Mouse (Mus musculus) heart, embryonic 14.5 days (tissue): ENCODE measurements at regions not wholly inside any gene's neighbourhood (a gene's known extent, or its start where the extent isn't known, plus 50 kb on each side); places are given as distances from the start of the nearest gene placed in this dataset.

ENCODE experiments used
- ATAC-seq: fragments of 200-750 bp; cut with Nextera tagmentation; 2 replicates; pipeline ENCODE4 v1.8.0; 2017; ENCODE audit warnings: low read depth, moderate TSS enrichment; ENCODE audit not compliant: insufficient number of reproducible peaks, insufficient read depth, low FRiP score
- H3K27ac ChIP-seq, 2 experiments: fragments of 200-500 bp in 1 of 2; fragments of 300-500 bp in 1 of 2; sonication (generic) in 1 of 2; replicated peaks in 1 of 2; 2 replicates each; pipeline ENCODE4 v1.5.1; 2012 to 2014; ENCODE audit warnings: low read depth in 2 of 2, low read length in 2 of 2, control low read depth in 1 of 2, mild to moderate bottlenecking in 1 of 2, mixed read lengths in 1 of 2; ENCODE audit not compliant: control insufficient read depth in 1 of 2, insufficient read depth in 1 of 2
- H3K27me3 ChIP-seq: fragments of 300-500 bp; sonication (generic); 2 replicates; pipeline ENCODE4 v1.6.1; 2014; ENCODE audit warnings: mild to moderate bottlenecking, low read length, control low read depth; ENCODE audit not compliant: control insufficient read depth, insufficient read depth
- H3K36me3 ChIP-seq: fragments of 300-500 bp; sonication (generic); 2 replicates; pipeline ENCODE4 v1.6.1; 2014; ENCODE audit warnings: mild to moderate bottlenecking, control low read depth, low read length, mixed read lengths; ENCODE audit not compliant: control insufficient read depth, insufficient read depth
- H3K4me1 ChIP-seq, 2 experiments: fragments of 200-500 bp in 1 of 2; fragments of 300-500 bp in 1 of 2; sonication (generic) in 1 of 2; 2 replicates each; pipeline ENCODE4 v1.6.1; 2012 to 2014; ENCODE audit warnings: low read length in 2 of 2, control low read depth in 1 of 2, mixed read lengths in 1 of 2; ENCODE audit not compliant: control insufficient read depth in 2 of 2, insufficient read depth in 2 of 2
- H3K4me2 ChIP-seq: fragments of 300-500 bp; sonication (generic); 2 replicates; pipeline ENCODE4 v1.6.1; 2014; ENCODE audit warnings: mild to moderate bottlenecking, low read length
- H3K4me3 ChIP-seq, 2 experiments: fragments of 200-500 bp in 1 of 2; fragments of 300-500 bp in 1 of 2; sonication (generic) in 1 of 2; 2 replicates each; pipeline ENCODE4 v1.5.1; 2012 to 2014; ENCODE audit warnings: low read length in 2 of 2, mild to moderate bottlenecking in 2 of 2, control low read depth in 1 of 2, low read depth in 1 of 2, moderate library complexity in 1 of 2; ENCODE audit not compliant: control insufficient read depth in 1 of 2, insufficient read depth in 1 of 2
- H3K9ac ChIP-seq: fragments of 300-500 bp; sonication (generic); 2 replicates; pipeline ENCODE4 v1.6.1; 2014; ENCODE audit warnings: mild to moderate bottlenecking, low read length
- H3K9me3 ChIP-seq: fragments of 300-500 bp; sonication (generic); 2 replicates; pipeline ENCODE4 v1.6.1; 2016; ENCODE audit warnings: low read length, control low read depth; ENCODE audit not compliant: control insufficient read depth
- WGBS: fragments of 180-500 bp; shearing (Covaris S2); extraction: QIAGEN DNeasy Blood & Tissue Kit; methylation state at CpG from one replicate; pipeline ENCODE4 v1.1.7; 2014; 5-methylcytosine and 5-hydroxymethylcytosine counted together

- H3K27ac ChIP-seq, result no peak overlapping the region
- WGBS, result 90% methylated on average over 14 of the region's 14 CpGs
- no peaks in the 10 kb centered on the region for H3K27me3 ChIP-seq
- H3K36me3 ChIP-seq, result 0 out of 2 replicates have a peak, but pooled peaks cover 3% of the 10 kb centered on the region
- H3K4me3 ChIP-seq, result no peak overlapping the region
- H3K4me2 ChIP-seq, result no peak overlapping the region
- 0 out of 2 replicates have a peak, but pooled peaks cover 3% of the 10 kb centered on the region for H3K9me3 ChIP-seq
- H3K4me1 ChIP-seq, result peaks cover 17 to 29% of the 10 kb centered on the region in 2 experiments
- no peak overlapping the region for H3K9ac ChIP-seq
- ATAC-seq, result no peak
These were observed 174.1 kb upstream of the Mrps10 start for GRCm38 (mm10) chr17:47194463-47195012.

- Histone ChIP-seq H3K36me3 (no peaks in the 10 kb centered on the region), H3K27ac (no peak overlapping the region), H3K4me1 (peaks cover under 1 to 5% of the 10 kb centered on the region in 2 experiments; a peak in 3 of 4 replicates), H3K9me3 (0 out of 2 replicates have a peak, but pooled peaks cover 3% of the 10 kb centered on the region), H3K9ac (no peak overlapping the region), H3K4me2 (no peak overlapping the region), H3K27me3 (no peaks in the 10 kb centered on the region), H3K4me3 (no peak overlapping the region)
- ATAC-seq, result no peak
- WGBS, result 80% methylated on average over 3 of the region's 3 CpGs
These were observed 177.3 kb upstream of the Mrps10 start for GRCm38 (mm10) chr17:47191416-47191815.

- no peaks in the 10 kb centered on the region for H3K36me3 ChIP-seq
- no peak overlapping the region for H3K4me3 ChIP-seq
- WGBS, result 83% methylated on average over 7 of the region's 7 CpGs
- no peak for ATAC-seq
- H3K9me3 ChIP-seq, result 0 out of 2 replicates have a peak, but pooled peaks cover under 1% of the 10 kb centered on the region
- H3K27ac ChIP-seq, result no peak overlapping the region
- no peak overlapping the region for H3K9ac ChIP-seq
- H3K4me2 ChIP-seq, result no peak overlapping the region
- H3K27me3 ChIP-seq, result no peaks in the 10 kb centered on the region
- H3K4me1 ChIP-seq, result peaks cover 0 to 3% of the 10 kb centered on the region in 2 experiments; a peak in 1 of 4 replicates
These were observed 178.9 kb upstream of the Mrps10 start for GRCm38 (mm10) chr17:47189770-47190169.

- Histone ChIP-seq H3K27me3 (no peaks in the 10 kb centered on the region), H3K9ac (no peak overlapping the region), H3K4me3 (no peak overlapping the region), H3K4me1 (peaks cover 3 to 35% of the 10 kb centered on the region in 2 experiments), H3K9me3 (no peaks in the 10 kb centered on the region), H3K27ac (peak overlapping the region; percentile 55 to 66), H3K4me2 (no peak overlapping the region), H3K36me3 (no peaks in the 10 kb centered on the region)
- ATAC-seq, result no peak
- 51% methylated on average over 6 of the region's 6 CpGs for WGBS
These were observed 173.8 kb upstream of the Ubr2 start for GRCm38 (mm10) chr17:47184148-47184547.

GRCm38 (mm10) chr17:47182118-47182517, 171.8 kb upstream of the Ubr2 start:
- Histone ChIP-seq H3K4me3 (no peak overlapping the region), H3K9me3 (no peaks in the 10 kb centered on the region), H3K36me3 (no peaks in the 10 kb centered on the region), H3K27ac (peak overlapping the region; percentile 52 to 80), H3K9ac (no peak overlapping the region), H3K4me2 (no peak overlapping the region), H3K27me3 (no peaks in the 10 kb centered on the region), H3K4me1 (peaks cover 8 to 44% of the 10 kb centered on the region in 2 experiments)
- WGBS, result 52% methylated on average over 6 of the region's 6 CpGs
- ATAC-seq, result 0 out of 2 replicates have a peak, but pooled peaks have one; percentile 13

GRCm38 (mm10) chr17:47179410-47179809, 169.1 kb upstream of the Ubr2 start:
- peaks cover 15 to 51% of the 10 kb centered on the region in 2 experiments for H3K4me1 ChIP-seq
- no peak overlapping the region for H3K4me2 ChIP-seq
- no peaks in the 10 kb centered on the region for H3K36me3 ChIP-seq
- no peak overlapping the region for H3K4me3 ChIP-seq
- ATAC-seq, result no peak
- 47% methylated on average over 5 of the region's 5 CpGs for WGBS
- no peaks in the 10 kb centered on the region for H3K9me3 ChIP-seq
- H3K9ac ChIP-seq, result no peak overlapping the region
- H3K27ac ChIP-seq, result no peak overlapping the region; a peak in 1 of 4 replicates
- no peaks in the 10 kb centered on the region for H3K27me3 ChIP-seq

- Histone ChIP-seq H3K27me3 (no peaks in the 10 kb centered on the region), H3K36me3 (no peaks in the 10 kb centered on the region), H3K4me3 (no peak overlapping the region), H3K4me1 (peaks cover 13 to 48% of the 10 kb centered on the region in 2 experiments), H3K9ac (no peak overlapping the region), H3K27ac (no peak overlapping the region), H3K9me3 (no peaks in the 10 kb centered on the region), H3K4me2 (no peak overlapping the region)
- no peak for ATAC-seq
- 64% methylated on average over 5 of the region's 5 CpGs for WGBS
These were observed 168.3 kb upstream of the Ubr2 start for GRCm38 (mm10) chr17:47178705-47179104.
